Mouse (Mus musculus): ENCODE measurements at regions not wholly inside any gene's neighbourhood (a gene's known extent, or its start where the extent isn't known, plus 50 kb on each side); places are given as distances from the start of the nearest gene placed in this dataset.

DNA sequence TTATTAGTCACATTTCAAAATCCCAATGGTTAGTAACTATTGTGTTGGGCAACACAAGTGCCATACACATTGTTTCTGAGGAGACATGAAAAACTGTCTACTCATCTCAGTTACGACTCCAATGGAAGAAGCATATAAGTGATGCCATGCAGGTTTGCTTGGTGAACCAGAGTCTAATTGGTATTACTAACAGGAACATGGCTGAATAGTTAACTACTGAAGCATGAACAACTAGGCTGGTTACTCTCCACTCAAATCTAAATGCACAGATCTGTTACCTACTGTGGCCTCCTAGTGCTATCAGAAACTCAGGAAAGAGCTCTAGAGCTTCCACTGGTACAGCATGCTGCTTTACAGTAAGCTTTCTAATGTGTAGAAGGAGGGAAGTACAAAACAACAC is 503.5 kb upstream of the Sox9 start:
- Histone ChIP-seq H3K4me3 (ENCODE audit: low read depth, low read length) (no peak overlapping the region), H3K36me3 (ENCODE audit: insufficient read depth, low read length) (no peaks in the 10 kb centered on the region), H3K9ac (replicated peaks; ENCODE audit: low read length, poor library complexity, severe bottlenecking) (no peak overlapping the region), H3K9me3 (ENCODE audit: low read length) (no peaks in the 10 kb centered on the region), H3K27ac (ENCODE audit: low read depth, low read length) (no peak overlapping the region), H3K4me1 (ENCODE audit: insufficient read depth, low read length) (no peaks in the 10 kb centered on the region), H3K4me2 (ENCODE audit: low read depth, low read length, poor library complexity, severe bottlenecking) (no peak overlapping the region), H3K27me3 (ENCODE audit: insufficient read depth, low read length) (no peaks in the 10 kb centered on the region)
- no peak for TF ChIP-seq CTCF (IDR thresholded peaks at IDR 0.05)
- ATAC-seq (ENCODE audit: low FRiP score) (no peak), DNase-seq (ENCODE audit: low spot score) (peak; percentile 11)
- 80% methylated on average over 1 of the region's 1 CpGs for WGBS

DNA sequence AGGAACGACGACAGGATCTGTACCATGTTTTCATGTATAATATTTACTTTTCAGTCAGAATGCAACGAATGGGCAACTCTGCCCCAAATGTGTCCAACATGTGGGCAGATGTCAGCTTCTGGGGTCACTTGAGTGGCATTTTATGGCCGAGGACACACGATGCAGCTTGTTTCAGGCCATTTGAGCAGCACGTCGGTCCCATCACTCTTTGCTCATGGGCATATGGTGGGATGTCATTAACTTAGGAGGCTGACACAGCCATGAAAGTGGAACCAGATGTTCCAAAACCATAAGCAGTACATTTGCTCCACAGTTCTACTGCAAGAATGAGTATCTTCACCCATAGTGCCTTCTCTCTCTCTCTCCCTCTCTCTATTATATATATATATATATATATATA is 499.1 kb upstream of the Sox9 start:
- Histone ChIP-seq H3K4me1 (ENCODE audit: insufficient read depth, low read length) (no peaks in the 10 kb centered on the region), H3K4me3 (ENCODE audit: low read depth, low read length) (no peak overlapping the region), H3K4me2 (ENCODE audit: low read depth, low read length, poor library complexity, severe bottlenecking) (no peak overlapping the region), H3K36me3 (ENCODE audit: insufficient read depth, low read length) (no peaks in the 10 kb centered on the region), H3K9ac (replicated peaks; ENCODE audit: low read length, poor library complexity, severe bottlenecking) (no peak overlapping the region), H3K27ac (ENCODE audit: low read depth, low read length) (no peak overlapping the region), H3K27me3 (ENCODE audit: insufficient read depth, low read length) (no peaks in the 10 kb centered on the region), H3K9me3 (ENCODE audit: low read length) (no peaks in the 10 kb centered on the region)
- DNase-seq (ENCODE audit: low spot score) = no peak
- no peak for TF ChIP-seq CTCF (IDR thresholded peaks at IDR 0.05)
- WGBS = 89% methylated on average over 7 of the region's 7 CpGs
- no peak for ATAC-seq (ENCODE audit: low FRiP score)

DNA sequence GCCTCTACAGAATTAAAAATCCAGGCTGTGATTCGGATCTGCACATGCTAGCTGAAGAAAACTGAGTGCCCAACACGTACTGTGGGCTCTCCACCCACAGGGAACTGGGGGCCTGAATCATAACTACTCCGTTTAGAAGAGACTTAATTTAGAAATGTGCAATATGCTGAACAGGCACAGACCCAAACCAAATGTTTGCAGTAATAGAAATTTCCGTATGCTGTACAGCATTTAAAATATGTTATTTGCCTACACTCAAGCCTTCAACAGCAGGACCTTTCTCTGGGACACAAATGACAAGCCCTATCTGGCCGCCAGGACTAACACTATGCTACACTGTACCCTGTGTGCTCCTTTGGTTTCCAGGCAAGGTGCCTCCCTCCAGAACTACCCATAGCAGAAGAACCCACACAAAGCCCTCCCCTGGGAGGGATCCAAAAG is 483.1 kb upstream of the Sox9 start:
- no peak overlapping the region for H3K9ac ChIP-seq (replicated peaks; ENCODE audit: low read length, poor library complexity, severe bottlenecking)
- no peaks in the 10 kb centered on the region for H3K9me3 ChIP-seq (ENCODE audit: low read length)
- H3K36me3 ChIP-seq (ENCODE audit: insufficient read depth, low read length) = no peaks in the 10 kb centered on the region
- no peak for TF ChIP-seq CTCF (IDR thresholded peaks at IDR 0.05)
- no peak overlapping the region for H3K27ac ChIP-seq (ENCODE audit: low read depth, low read length)
- DNase-seq (ENCODE audit: low spot score) (no peak), ATAC-seq (ENCODE audit: low FRiP score) (no peak)
- no peak overlapping the region for H3K4me2 ChIP-seq (ENCODE audit: low read depth, low read length, poor library complexity, severe bottlenecking)
- H3K4me1 ChIP-seq (ENCODE audit: insufficient read depth, low read length) = no peaks in the 10 kb centered on the region
- H3K4me3 ChIP-seq (ENCODE audit: low read depth, low read length) = no peak overlapping the region
- 76% methylated on average over 5 of the region's 5 CpGs for WGBS
- H3K27me3 ChIP-seq (ENCODE audit: insufficient read depth, low read length) = no peaks in the 10 kb centered on the region

- DNase-seq (ENCODE audit: low spot score) (no peak), ATAC-seq (ENCODE audit: low FRiP score) (no peak)
- H3K4me1 ChIP-seq (ENCODE audit: insufficient read depth, low read length) = no peaks in the 10 kb centered on the region
- H3K9ac ChIP-seq (replicated peaks; ENCODE audit: low read length, poor library complexity, severe bottlenecking) = no peak overlapping the region
- H3K36me3 ChIP-seq (ENCODE audit: insufficient read depth, low read length) = no peaks in the 10 kb centered on the region
- no peaks in the 10 kb centered on the region for H3K9me3 ChIP-seq (ENCODE audit: low read length)
- TF ChIP-seq CTCF (IDR thresholded peaks at IDR 0.05) = no peak
- H3K4me2 ChIP-seq (ENCODE audit: low read depth, low read length, poor library complexity, severe bottlenecking) = no peak overlapping the region
- no peaks in the 10 kb centered on the region for H3K27me3 ChIP-seq (ENCODE audit: insufficient read depth, low read length)
- no peak overlapping the region for H3K4me3 ChIP-seq (ENCODE audit: low read depth, low read length)
- H3K27ac ChIP-seq (ENCODE audit: low read depth, low read length) = no peak overlapping the region
- WGBS = 81% methylated on average over 2 of the region's 2 CpGs
Observed at GRCm38 (mm10) chr11:112303091-112303490, 478.9 kb upstream of the Sox9 start.

DNA sequence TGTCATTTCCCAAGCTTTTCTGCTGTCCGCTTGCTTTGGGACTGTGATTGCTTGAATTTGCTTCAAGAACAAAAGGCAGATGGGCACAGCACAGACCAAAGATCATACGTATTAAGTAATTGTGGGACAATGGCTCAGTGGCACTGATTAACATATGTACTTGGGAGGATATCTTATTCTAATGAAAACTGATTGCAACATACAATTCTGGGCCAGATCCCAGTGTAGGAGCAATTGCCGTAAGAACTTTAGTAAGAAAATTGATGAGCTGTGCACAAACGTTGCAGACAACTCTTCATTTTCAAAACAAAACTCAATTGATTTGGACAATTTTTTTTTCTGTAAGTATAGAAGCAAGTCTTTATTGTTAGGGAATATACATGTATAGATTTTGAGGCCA is 456.2 kb upstream of the Sox9 start:
- TF ChIP-seq CTCF (IDR thresholded peaks at IDR 0.05) = no peak
- Histone ChIP-seq H3K27ac (ENCODE audit: low read depth, low read length) (no peak overlapping the region), H3K9ac (replicated peaks; ENCODE audit: low read length, poor library complexity, severe bottlenecking) (no peak overlapping the region), H3K9me3 (ENCODE audit: low read length) (no peaks in the 10 kb centered on the region), H3K4me3 (ENCODE audit: low read depth, low read length) (no peak overlapping the region), H3K4me1 (ENCODE audit: insufficient read depth, low read length) (no peaks in the 10 kb centered on the region), H3K4me2 (ENCODE audit: low read depth, low read length, poor library complexity, severe bottlenecking) (no peak overlapping the region), H3K36me3 (ENCODE audit: insufficient read depth, low read length) (no peaks in the 10 kb centered on the region), H3K27me3 (ENCODE audit: insufficient read depth, low read length) (no peaks in the 10 kb centered on the region)
- WGBS = 89% methylated on average over 4 of the region's 4 CpGs
- DNase-seq (ENCODE audit: low spot score) (no peak), ATAC-seq (ENCODE audit: low FRiP score) (no peak)

GRCm38 (mm10) chr11:112327606-112328005 is 454.4 kb upstream of the Sox9 start:
- H3K36me3 ChIP-seq (ENCODE audit: insufficient read depth, low read length) = no peaks in the 10 kb centered on the region
- no peak for TF ChIP-seq CTCF (IDR thresholded peaks at IDR 0.05)
- H3K4me1 ChIP-seq (ENCODE audit: insufficient read depth, low read length) = no peaks in the 10 kb centered on the region
- H3K27me3 ChIP-seq (ENCODE audit: insufficient read depth, low read length) = no peaks in the 10 kb centered on the region
- H3K4me3 ChIP-seq (ENCODE audit: low read depth, low read length) = no peak overlapping the region
- no peak overlapping the region for H3K4me2 ChIP-seq (ENCODE audit: low read depth, low read length, poor library complexity, severe bottlenecking)
- H3K9ac ChIP-seq (replicated peaks; ENCODE audit: low read length, poor library complexity, severe bottlenecking) = no peak overlapping the region
- no peak for ATAC-seq (ENCODE audit: low FRiP score)
- H3K27ac ChIP-seq (ENCODE audit: low read depth, low read length) = no peak overlapping the region
- no peaks in the 10 kb centered on the region for H3K9me3 ChIP-seq (ENCODE audit: low read length)
- 31% methylated on average over 4 of the region's 4 CpGs for WGBS
- DNase-seq (ENCODE audit: low spot score) = peak; percentile 51

Measured in midbrain, postnatal 0 days (tissue).